Mouse (Mus musculus): ENCODE measurements around the gene Ints13. TPM values are rescaled to one million over a fixed set of nuclear protein-coding genes. Genes with fewer than 3 reads are reported as not detected.

Gene Ints13
- polyA plus RNA-seq, 1 experiment from 2014 or later, result 90.1 TPM

DNA sequence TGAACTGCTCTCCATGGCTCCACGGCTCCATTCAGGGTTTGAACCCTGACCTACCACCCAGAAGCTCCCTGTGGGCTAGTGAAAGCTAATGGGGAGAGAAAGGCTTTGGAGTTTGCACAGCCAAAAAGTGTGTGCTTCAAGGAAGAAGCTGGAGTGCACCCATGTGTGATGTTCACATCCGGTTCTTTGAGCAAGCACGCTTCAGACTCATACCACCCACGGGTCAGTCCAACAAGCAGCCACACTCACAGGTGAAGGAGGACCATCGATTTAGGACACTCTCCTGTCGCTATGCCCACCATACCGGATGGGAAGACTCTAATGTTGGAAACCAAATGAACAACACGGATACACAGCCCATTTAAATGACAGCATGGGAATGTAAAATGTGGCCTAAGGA, 66.1 kb downstream of the Ints13 start:
- no peaks in the 10 kb centered on the region for H3K4me1 ChIP-seq
- H3K36me3 ChIP-seq, result no peaks in the 10 kb centered on the region
- WGBS, result 88% methylated on average over 8 of the region's 8 CpGs
- H3K4me2 ChIP-seq (replicated peaks), result no peak overlapping the region
- no peak overlapping the region for H3K4me3 ChIP-seq
- H3K9me3 ChIP-seq, result no peaks in the 10 kb centered on the region
- H3K9ac ChIP-seq (replicated peaks), result no peak overlapping the region
- H3K27me3 ChIP-seq, result no peaks in the 10 kb centered on the region
- no peak for ATAC-seq (ENCODE audit: low FRiP score, low read depth)
- H3K27ac ChIP-seq (replicated peaks), result no peak overlapping the region

- H3K27ac ChIP-seq (replicated peaks), result no peak overlapping the region
- H3K36me3 ChIP-seq, result no peaks in the 10 kb centered on the region
- no peak overlapping the region for H3K9ac ChIP-seq (replicated peaks)
- H3K27me3 ChIP-seq, result no peaks in the 10 kb centered on the region
- no peak overlapping the region for H3K4me2 ChIP-seq (replicated peaks)
- no peak overlapping the region for H3K4me3 ChIP-seq
- H3K4me1 ChIP-seq, result no peaks in the 10 kb centered on the region
- 80% methylated on average over 2 of the region's 2 CpGs for WGBS
- no peaks in the 10 kb centered on the region for H3K9me3 ChIP-seq
- ATAC-seq (ENCODE audit: low FRiP score, low read depth), result no peak
Measured at GRCm38 (mm10) chr6:146509891-146510290, 67.7 kb downstream of the Ints13 start.

DNA sequence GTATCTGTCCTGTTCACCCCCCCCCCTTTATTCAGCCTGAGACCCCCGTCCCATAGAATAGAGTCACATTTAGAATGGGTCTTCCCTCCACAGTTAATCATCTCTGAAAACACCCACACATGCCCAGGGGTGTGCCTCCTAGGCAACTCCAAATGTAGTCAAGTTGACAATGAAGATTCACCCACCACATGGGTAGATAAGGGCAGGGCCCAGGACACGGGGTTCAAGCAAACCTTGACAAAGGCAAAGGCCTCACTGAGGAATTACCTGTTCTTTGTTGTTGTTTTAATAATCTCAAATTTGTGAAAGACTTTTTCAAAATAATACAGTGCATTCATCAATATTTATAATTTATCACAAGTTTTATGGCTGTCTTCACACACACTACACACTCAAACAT, 73.2 kb downstream of the Ints13 start:
- Histone ChIP-seq H3K27ac (replicated peaks) (no peak overlapping the region), H3K9me3 (no peaks in the 10 kb centered on the region), H3K9ac (replicated peaks) (no peak overlapping the region), H3K4me2 (replicated peaks) (no peak overlapping the region), H3K36me3 (no peaks in the 10 kb centered on the region), H3K4me1 (peaks cover 14% of the 10 kb centered on the region), H3K4me3 (no peak overlapping the region), H3K27me3 (peaks cover 41% of the 10 kb centered on the region)
- 82% methylated on average over 2 of the region's 2 CpGs for WGBS
- no peak for ATAC-seq (ENCODE audit: low FRiP score, low read depth)

GRCm38 (mm10) chr6:146502856-146503255, 74.8 kb downstream of the Ints13 start:
- 52% methylated on average over 3 of the region's 3 CpGs for WGBS
- no peak overlapping the region for H3K27ac ChIP-seq (replicated peaks)
- peak overlapping the region; percentile 26; the same call in 1 of the 2 replicates for H3K9ac ChIP-seq (replicated peaks)
- H3K4me3 ChIP-seq, result peak overlapping the region; percentile 56
- no peak for ATAC-seq (ENCODE audit: low FRiP score, low read depth)
- H3K4me2 ChIP-seq (replicated peaks), result peak overlapping the region; percentile 99
- H3K4me1 ChIP-seq, result peaks cover 14% of the 10 kb centered on the region
- H3K36me3 ChIP-seq, result no peaks in the 10 kb centered on the region
- no peaks in the 10 kb centered on the region for H3K9me3 ChIP-seq
- peaks cover 43% of the 10 kb centered on the region for H3K27me3 ChIP-seq

DNA sequence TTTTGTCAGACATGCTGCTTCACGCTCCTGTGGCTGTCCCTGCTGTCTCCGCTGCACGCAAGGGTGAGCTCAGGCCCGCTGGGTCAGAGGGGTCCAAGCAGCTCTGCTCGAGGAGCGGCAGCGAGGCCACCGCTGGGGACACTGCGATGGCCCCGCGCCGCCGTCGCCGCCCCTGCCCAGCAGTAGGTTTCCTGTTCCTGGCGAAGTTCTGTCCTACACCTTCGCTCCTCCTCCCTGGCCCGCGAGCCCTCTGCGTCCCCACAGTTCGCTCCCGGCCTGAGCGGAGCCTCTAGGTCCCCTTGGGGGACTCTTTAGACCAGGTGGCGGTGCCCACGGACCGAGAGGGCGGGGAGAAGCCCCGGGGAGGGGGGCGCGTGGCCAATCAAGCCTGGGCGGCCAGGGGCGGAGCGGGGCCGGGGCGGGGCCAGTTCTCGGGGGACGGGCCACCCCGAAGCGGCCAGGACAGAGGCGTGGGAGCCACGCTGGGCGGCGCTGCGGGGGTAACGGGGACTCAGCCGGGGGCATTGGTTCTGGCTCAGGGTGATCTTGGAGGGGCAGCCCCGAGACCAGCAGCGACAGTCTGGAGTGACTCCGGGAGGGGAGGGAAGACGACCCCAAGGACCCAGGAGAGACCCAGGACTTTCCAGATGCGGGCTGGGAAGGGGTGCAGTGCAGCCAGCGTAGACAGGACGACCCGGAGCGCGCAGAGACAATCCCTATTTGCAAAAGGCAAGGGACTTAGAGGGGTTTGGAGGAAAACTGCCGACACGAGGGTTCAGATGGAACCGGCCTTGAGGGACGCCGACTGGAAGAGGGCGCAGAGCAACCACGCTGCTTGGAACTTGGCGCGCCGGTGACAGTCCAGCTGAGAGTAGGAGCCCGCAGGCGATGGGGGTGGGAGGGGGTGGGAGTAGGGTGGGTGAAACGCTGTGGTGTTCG, 75.5 kb downstream of the Ints13 start, which contains the start of gene Itpr2:
TSS of gene Itpr2 (minus strand) at position 358 of the 939 bp plus-strand sequence.
- no peaks in the 10 kb centered on the region for H3K9me3 ChIP-seq
- no peak within 1 kb of the TSS; the same call in 1 of the 2 replicates for H3K27ac ChIP-seq (replicated peaks)
- peak within 1 kb of the TSS; percentile 26 for H3K9ac ChIP-seq (replicated peaks)
- peak within 1 kb of the TSS; percentile 99 for H3K4me2 ChIP-seq (replicated peaks)
- no peaks in the 10 kb centered on the region for H3K36me3 ChIP-seq
- H3K4me1 ChIP-seq, result peaks cover 14% of the 10 kb centered on the region
- under 1% methylated on average over 70 of the region's 70 CpGs for WGBS
- H3K27me3 ChIP-seq, result peaks cover 43% of the 10 kb centered on the region
- peak; percentile 94 for ATAC-seq (ENCODE audit: low FRiP score, low read depth)
- peak within 1 kb of the TSS; percentile 56 for H3K4me3 ChIP-seq

GRCm38 (mm10) chr6:146501316-146501865, 76.2 kb downstream of the Ints13 start:
- peak overlapping the region; percentile 99 for H3K4me2 ChIP-seq (replicated peaks)
- peaks cover 14% of the 10 kb centered on the region for H3K4me1 ChIP-seq
- ATAC-seq (ENCODE audit: low FRiP score, low read depth), result peak; percentile 36
- peak overlapping the region; percentile 56 for H3K4me3 ChIP-seq
- WGBS, result 1% methylated on average over 30 of the region's 30 CpGs
- H3K36me3 ChIP-seq, result no peaks in the 10 kb centered on the region
- H3K9me3 ChIP-seq, result no peaks in the 10 kb centered on the region
- peak overlapping the region; percentile 26; the same call in 1 of the 2 replicates for H3K9ac ChIP-seq (replicated peaks)
- H3K27me3 ChIP-seq, result peaks cover 43% of the 10 kb centered on the region
- H3K27ac ChIP-seq (replicated peaks), result no peak overlapping the region; the same call in 1 of the 2 replicates

DNA sequence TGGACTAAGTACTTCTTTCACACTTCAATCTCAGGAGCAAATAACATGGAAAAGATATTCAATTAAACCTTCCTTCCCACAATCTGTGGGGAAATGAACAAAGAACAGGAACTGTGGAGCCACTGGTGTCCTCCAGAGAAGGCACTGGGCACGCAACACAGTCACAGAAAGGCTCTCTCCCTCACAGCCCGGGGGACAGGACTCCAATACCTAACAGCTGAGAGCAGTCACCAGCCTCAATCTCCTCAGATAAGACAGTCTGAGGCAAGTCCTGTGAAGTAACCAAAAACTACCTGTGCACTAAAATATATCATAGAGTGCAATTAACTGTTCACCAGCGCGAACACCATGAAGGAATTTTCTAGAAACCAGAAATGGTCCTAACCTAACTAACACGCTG, 76.9 kb downstream of the Ints13 start:
- Histone ChIP-seq H3K4me2 (replicated peaks) (peak overlapping the region; percentile 99), H3K4me1 (peaks cover 14% of the 10 kb centered on the region), H3K9ac (replicated peaks) (no peak overlapping the region), H3K36me3 (no peaks in the 10 kb centered on the region), H3K27ac (replicated peaks) (no peak overlapping the region), H3K27me3 (peaks cover 43% of the 10 kb centered on the region), H3K9me3 (no peaks in the 10 kb centered on the region), H3K4me3 (no peak overlapping the region)
- WGBS, result 73% methylated on average over 5 of the region's 5 CpGs
- ATAC-seq (ENCODE audit: low FRiP score, low read depth), result no peak

DNA sequence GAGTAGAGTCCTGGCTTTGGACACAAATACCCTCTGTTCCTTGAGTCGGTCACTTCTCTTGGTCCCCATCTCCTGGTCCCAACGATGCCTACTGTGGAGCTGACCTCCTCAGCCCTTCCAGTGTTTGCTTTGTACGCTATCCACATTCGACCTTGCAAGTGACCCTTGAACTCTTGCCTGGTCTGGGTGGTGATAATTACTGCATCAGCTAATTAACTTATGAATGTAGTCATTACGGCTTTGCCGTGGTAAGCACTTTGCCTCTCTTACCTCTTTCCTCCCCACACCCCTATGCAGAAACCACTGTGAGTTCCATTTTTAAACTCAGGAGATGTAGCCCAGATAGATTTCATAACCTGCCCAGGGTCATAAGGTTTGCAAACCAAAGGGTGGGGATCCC, 77.4 kb downstream of the Ints13 start:
- Histone ChIP-seq H3K27me3 (peaks cover 43% of the 10 kb centered on the region), H3K27ac (replicated peaks) (no peak overlapping the region), H3K4me2 (replicated peaks) (no peak overlapping the region), H3K4me3 (no peak overlapping the region), H3K36me3 (no peaks in the 10 kb centered on the region), H3K4me1 (peaks cover 14% of the 10 kb centered on the region), H3K9me3 (no peaks in the 10 kb centered on the region), H3K9ac (replicated peaks) (no peak overlapping the region)
- WGBS, result 77% methylated on average over 6 of the region's 6 CpGs
- ATAC-seq (ENCODE audit: low FRiP score, low read depth), result no peak

Other genes starting within 250 kb of the Ints13 start
- gene Itpr2, start 75.6 kb downstream of the Ints13 start, polyA plus RNA-seq (2016; fragmentation: Nextera tagmentation; extraction: Ambion mirVana), result 4.3 and 5.1 TPM in 2 replicates
- gene Fgfr1op2, start 632 bp downstream of the Ints13 start, polyA plus RNA-seq (2016; fragmentation: Nextera tagmentation; extraction: Ambion mirVana), result 65.6 and 68.2 TPM in 2 replicates
- gene Med21, start 64.7 kb upstream of the Ints13 start, polyA plus RNA-seq (2016; fragmentation: Nextera tagmentation; extraction: Ambion mirVana), result 118 and 121 TPM in 2 replicates
- gene Tm7sf3, start 65.0 kb upstream of the Ints13 start, polyA plus RNA-seq (2016; fragmentation: Nextera tagmentation; extraction: Ambion mirVana), result 22.9 and 26.4 TPM in 2 replicates
- gene Stk38l, start 147.2 kb upstream of the Ints13 start, polyA plus RNA-seq (2016; fragmentation: Nextera tagmentation; extraction: Ambion mirVana), result 18.9 and 19.0 TPM in 2 replicates
- 1.3 and 2.4 TPM in 2 replicates for gene Arntl2, start 218.2 kb upstream of the Ints13 start, polyA plus RNA-seq (2016; fragmentation: Nextera tagmentation; extraction: Ambion mirVana)

Measured in midbrain, embryonic 12.5 days (tissue).